Mouse (Mus musculus) right cerebral cortex, postnatal 36 days (tissue): ENCODE measurements around the gene Tbck.

Source experiments
- DNase-seq, 2 experiments: peaks; one replicate each; pipeline ENCODE4 v3.0.0; 2022; ENCODE audit warnings: low spot score in 2 of 2, mixed read lengths in 1 of 2

Gene Tbck

DNA sequence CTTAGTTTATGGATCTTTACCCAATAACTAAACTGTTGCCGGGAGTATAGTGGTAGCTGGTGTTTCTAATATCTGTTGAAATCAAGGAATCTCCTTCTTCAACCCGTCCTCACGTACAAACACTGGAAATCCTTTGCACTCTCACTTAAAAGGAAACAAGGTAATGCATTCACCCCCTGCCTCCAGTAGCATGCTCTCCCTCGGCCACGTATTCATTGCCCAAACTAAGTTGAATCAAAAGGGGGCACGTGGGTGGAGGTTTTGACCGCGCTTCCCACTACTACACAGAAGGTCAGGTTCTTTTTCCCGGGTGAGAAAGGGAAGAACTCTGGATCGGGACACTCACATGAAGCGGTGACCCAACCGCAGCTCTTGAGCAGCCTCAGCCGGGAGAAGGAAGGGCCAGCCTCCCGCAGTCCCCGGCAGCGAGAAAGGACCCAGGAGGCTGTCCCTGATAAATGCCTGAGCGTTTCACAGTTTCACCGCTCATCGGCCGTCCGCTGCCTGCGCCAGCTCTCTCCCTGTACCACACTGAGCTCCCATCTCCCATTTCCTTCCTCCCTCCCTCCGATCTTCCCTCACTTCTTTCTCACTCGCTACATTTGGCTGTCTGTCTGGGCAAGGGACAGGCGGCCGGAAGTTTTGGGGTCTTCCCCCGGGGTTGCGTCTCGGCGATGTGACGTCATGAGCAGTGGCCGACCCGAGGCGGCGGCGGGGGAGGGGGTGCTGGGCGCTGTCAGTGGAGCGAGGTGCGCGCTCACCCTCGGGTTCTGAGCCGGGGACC, at the start of gene Tbck:
Gene Tbck, plus strand, starts transcription at position 698 of the 784 bp plus-strand sequence.
- peak; percentile 86 to 89 for DNase-seq

DNA sequence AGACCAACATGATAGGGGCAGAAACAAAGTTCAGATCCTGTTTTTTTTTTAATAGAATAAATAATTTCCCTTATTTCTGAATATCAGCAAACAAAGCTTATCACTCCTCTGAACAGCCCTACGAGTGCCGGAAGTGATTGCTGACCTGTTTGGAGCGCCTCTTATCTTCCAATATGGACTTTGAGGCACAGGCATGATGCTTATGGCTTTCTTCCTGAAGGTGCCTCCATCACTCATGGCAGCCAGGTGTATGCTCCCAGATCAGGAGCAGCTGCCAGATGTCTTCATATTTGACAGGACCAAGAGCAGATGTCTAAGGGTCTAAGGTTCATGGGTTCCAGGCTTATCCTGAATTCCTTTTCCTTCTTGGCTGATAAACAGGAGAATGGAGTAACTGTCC, 46.9 kb upstream of the Tbck start:
- DNase-seq, result no peak

DNA sequence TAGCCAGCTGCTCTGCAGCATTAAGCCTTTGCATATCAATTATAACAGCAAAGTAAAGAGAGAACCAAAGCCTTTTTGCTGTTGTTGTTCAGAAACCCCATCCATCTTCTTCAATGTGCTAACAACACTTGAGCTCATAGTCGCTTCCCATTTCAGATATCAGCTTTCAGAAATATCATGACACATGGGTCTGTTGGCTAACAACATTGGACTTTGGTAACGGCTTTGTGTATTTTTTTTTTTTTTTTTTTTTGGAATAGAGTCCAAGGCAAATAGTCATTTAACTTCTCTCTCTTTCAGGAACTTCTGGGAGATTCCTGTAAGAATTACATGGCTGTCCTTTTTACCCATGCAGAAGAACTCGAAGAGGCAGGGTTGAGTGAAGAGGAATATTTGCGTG, 39.9 kb upstream of the Tbck start:
- no peak for DNase-seq

DNA sequence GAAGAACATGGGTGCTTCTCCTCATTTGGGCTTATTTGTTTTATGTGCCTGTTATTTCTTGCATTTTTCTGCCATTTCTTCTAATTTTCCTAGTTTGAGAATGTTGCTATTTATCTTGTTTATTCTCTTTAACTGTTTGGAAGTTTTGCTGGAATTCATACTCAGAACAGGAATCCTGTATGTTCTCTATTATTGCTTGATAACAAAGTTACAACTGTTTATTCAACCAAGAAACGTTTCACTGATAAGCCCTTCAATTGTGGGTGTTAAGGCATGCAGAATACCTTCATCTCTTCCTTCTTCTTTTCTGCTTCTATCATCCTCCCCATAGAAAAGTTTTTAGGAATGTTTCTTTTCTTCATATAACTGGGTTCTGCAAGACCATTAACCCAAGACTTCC, 37.1 kb upstream of the Tbck start:
- DNase-seq, result no peak

DNA sequence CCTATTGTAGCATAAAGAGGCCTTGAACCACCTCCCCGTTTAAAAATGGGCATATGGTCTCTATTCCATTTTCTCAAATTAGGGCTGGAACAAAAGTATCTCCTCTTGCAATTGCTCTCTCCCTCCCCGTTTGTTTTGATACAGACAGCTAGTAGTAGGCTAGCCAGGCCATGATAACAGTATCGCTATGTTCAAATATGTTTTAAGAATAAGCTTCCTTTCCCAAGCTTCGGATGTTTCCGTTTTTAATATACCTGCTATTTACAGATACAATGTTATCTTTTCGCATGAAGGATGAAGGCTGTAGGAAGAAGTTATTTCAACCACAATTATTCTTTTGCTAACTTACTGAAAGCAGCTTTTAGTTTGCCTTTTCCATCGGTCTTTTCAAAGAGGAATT, 34.6 kb upstream of the Tbck start:
- no peak for DNase-seq

DNA sequence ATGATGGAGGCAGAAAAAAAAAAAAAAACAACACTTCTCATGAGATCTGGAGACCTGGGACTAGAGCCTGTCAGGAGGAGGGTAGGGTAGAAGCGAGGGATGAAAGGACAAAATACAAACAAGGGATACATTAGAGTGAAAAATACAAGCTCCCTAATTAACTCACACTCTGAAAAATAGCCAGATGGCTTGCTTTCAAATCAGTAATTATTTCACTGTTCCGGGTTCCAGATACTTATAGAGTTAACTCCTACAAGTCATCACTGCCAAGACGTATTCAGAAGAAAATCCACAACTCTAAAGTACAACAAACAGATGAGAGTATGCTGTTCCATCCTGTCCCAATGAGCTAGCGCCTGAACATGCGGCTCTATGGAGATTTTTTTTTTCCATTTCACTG, 33.8 kb upstream of the Tbck start:
- no peak for DNase-seq

DNA sequence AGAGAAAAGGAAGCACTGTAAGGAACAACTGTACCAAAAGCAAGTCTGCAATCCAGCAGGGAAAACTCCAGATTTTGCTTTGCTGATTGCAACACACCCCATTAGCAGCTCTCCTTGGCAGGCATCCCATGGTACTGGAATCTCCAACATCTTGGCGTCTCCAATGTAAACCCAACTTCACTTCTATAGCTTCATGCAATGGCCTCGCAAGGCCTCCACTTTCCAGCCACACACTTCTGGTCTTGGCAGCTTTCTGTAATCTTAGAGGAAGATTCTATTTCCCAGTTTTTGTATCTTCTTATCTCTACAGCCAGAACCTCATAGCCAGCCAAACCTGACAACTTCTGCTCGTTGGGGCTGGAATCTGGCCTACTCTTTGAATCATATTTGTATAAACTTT, 32.2 kb upstream of the Tbck start:
- no peak for DNase-seq

DNA sequence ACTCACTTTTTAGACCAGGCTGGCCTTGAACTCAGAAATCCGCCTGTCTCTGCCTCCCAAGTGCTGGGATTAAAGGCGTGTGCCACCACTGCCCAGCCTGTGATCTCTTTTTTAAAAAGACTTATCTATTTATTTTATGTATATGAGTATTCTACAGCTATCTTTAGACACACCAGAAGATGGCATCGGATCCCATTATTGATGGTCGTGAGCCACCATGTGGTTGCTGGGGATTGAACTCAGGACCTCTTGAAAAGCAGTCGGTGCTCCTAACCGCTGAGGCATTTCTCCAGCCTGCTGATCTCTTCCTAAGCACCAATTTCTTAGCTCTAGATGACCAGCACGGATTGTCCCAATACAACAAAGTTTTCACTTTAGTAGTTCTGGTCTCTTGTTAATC, 30.0 kb upstream of the Tbck start:
- no peak for DNase-seq

DNA sequence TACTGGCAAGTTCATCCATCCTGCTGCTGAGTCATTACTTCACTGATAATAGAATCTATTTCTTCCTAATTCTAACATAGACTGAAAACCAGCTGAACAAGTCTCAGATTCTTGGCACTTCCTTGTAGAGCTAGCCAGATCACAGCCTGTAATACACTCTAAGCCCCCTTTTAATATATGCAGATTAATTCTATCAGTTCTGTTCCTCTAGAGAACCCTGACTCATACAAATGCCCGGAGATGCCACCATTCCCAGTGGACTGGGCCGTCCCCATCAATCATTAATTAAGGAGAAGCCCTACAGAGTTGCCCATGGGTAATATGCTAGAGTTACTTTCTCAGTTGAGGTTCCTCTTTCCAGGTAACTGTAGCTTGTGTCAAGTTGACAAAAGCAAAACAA, 28.0 kb upstream of the Tbck start:
- no peak for DNase-seq

DNA sequence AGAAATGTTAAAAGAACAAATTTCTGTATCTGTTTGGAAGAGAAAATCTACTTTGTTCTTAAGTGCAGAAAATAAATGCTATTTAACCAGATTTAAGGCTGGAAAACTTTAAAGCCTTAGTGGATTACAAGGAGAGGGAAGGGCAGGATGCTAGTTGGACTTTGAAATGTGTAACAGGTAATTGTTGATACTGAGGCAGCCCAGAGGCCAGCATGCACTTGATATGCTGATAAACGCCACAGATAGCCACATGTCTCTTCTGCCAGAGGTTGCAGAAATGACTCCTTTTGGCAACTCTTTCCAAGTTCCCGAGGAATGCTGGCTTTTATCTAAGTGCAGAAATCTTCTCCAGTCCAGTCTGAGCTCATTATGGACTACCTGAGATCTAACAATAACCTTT, 6.5 kb upstream of the Tbck start:
- no peak for DNase-seq

DNA sequence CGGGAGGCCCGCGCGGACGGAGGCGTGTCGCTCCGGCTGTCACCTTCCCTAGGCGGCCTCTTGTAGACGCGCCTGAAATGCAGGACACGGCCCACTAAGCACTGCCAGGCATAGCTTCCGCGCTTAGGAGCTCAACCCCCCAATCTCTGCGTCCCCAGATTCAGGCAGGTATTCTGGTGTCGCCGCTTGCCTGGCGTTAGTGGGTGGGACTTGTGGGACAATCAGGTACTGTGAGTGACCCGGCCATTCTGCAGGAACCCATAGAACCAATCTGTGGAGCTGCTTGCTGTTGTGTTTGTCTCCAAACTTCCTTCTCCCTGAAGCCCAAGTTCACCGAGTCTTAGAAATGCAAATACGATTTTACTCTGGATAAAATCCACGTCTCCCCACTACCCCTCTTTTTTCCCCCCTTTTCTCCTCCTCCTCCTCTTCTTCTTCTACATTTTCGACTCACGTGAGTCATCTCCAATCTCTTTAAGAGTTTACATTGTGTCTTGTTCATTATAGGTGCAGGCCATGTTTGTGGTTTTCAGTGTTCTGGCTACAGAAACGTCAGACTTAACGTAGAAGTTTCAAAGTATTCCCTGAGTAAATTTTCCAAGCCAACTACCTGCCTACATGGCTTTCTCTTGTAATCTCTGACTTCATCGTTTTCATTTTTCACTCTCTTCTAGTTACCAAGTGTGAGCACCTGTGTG, 436 bp downstream of the Tbck start, which contains the start of gene Aimp1:
Gene Aimp1, minus strand, starts transcription at position 140 of the 698 bp plus-strand sequence.
- no peak for DNase-seq

DNA sequence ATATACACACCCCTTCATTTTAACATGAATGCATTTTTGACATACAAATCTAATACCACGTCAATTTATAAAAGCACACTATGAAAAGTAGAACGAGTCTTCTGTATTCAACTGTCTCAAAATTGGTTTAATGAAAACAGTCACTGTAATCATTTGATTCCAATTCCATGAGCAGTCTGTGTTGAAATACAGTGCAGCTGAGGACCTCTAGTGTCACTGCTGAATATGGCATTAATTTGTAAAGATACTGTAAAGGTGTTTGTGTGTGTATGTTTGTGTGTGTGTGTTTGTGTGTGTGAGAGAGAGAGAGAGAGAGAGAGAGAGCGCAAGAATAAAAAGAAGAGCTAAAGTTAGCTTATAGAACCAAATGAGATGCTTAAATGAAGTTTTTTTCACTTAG, 17.4 kb downstream of the Tbck start:
- no peak for DNase-seq

DNA sequence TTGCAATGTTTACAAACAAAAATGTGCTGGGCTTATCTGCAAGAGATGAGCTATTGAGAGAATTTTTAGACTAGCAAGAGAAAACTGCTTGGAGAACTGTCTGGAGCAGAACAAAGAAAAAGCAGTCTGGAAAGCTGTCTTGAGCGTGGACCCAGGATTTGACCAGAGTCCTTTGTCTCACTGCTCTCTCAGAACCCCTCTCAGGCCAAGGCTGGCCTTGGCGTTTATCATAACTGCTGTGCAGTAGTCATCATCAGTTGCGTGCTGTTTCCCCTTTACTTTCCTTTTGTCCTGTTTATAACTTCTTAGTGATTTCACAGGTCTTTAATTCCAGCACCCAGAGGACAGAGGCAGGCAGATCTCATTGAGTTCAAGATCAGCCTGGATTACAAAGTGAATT, 20.3 kb downstream of the Tbck start:
- no peak for DNase-seq

DNA sequence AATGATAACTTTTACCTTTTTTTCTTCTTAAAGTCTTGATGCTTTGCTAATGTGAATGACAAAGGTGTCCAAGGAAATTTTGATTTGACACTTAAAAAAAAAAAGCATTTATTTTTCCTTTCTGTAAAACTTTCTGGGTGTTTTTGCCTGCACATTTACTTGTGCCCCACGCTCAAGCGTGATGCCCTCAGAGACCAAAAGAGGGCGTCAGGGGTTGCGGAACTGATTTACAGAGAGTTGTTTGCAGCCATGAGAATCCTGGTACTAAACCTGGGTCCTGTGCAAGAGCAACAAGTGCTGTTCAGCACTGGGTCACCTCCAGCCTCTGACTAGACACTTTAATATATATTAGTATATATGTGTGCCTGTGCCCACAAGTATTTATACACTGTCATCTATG, 23.0 kb downstream of the Tbck start:
- no peak for DNase-seq

DNA sequence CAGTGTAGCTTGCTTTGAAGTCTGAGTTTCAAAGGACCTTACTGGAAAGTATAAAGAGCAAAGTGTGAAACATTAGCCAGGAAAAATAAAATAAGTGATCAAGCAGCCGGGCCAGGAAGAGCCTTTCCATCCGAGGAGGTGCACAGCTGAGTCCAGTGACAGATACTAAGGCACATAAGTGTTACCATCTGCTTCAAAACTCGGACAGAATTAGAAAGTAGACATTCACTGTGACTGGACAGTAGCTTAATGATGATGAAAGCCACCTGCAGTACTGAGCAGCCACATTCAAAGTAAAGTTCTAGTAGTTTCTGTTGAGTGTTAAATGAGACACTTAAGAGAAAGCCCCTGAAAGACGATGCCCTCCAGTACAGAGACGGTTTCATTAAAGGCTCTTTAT, 30.0 kb downstream of the Tbck start:
- no peak for DNase-seq

DNA sequence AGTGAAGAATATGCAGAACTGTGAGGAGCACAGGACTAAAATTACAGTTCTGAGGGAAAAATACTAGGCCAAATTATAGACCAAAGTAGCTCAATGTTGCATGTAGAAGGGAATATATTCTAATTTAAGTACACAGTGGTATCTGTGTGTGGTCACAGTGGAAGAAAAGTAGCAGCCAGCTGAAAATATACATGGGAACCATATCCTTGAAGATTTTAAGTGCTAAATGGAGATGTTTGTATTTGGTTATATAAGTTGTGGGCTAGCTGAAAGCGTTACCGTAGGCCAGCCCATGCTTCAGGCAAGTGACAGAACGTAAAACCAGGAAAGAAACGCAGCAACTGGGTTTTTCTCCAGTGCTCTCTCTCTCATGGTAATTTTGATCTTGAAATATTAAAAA, 33.4 kb downstream of the Tbck start:
- DNase-seq, result no peak

DNA sequence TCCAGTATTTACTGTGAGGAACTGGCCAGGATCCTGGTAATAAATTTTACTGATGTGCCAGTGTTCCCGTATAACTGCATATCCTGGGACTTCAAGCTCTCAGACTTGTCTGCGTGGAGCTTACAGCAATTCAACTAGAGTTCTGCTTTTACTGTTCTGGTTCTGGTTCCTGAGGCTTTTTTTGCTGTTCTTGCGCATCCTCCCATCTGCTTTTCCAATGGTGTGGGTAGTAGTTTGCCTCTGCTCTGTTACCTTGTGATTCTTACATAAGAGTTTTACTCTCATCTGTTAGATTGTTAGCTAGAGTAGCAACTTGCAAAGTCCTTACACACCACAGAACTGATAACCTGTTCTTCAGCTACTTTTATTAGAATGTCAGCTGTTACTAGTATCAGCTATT, 40.4 kb downstream of the Tbck start:
- DNase-seq, result peak in 1 of 2 experiments; percentile 59

DNA sequence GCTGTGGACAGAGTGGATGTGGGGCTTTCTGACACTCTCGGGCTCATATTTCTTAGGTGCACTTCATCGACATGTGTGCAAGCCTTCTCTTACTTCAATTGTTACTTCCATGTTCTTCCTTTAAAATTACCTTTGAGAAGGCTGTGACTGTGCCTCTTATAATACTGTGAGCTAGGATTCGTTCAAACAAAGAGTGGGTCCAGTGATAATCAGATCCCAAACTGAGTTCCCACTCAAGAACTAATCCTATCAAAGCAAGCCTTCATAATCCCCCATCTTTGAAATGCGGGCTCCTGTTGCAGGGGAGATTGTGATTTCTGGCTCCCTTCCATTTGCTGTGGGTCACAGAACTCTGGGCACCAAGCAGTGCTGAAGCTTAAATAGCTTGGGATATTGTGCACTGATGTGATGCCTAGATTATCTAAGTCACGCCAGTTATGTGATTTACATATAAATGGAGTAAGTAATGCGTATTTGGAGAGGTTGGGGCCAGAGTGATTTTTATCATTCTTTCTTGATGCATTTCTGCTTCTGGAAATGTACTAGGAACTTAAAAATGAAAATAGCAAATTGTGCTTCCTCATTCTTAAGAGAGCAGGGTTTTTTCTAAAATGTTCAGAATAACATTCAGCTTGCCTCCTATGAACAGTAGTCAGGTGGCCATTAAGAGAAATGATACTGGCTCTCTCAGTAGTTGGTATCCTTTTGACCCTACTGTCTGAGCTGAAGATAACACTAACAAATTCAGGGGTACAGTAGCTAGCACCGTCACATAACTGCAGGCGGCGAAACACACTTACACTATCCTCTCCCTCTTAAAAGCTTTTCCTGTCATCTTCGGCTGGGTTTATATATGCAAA, 60.6 kb downstream of the Tbck start:
- DNase-seq, result no peak

DNA sequence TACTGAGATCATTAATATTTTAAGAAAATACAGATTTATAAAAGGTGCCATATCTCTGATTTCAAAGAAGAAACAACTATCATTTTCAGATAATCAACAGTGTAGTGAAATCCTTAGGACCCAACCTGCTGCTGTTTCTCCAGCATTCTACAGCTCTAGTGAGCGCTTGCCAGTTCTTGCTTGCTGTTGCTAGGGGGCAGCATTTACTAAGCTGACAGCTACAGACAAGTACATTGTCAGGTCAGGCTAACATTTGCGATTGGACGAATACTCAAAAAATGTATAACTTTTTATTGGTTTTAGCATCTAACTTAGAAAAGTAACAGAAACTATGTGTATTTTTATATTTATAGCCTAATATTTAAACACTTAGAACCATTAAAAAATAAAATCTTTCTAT, 63.1 kb downstream of the Tbck start:
- peak; percentile 39 to 59 for DNase-seq

DNA sequence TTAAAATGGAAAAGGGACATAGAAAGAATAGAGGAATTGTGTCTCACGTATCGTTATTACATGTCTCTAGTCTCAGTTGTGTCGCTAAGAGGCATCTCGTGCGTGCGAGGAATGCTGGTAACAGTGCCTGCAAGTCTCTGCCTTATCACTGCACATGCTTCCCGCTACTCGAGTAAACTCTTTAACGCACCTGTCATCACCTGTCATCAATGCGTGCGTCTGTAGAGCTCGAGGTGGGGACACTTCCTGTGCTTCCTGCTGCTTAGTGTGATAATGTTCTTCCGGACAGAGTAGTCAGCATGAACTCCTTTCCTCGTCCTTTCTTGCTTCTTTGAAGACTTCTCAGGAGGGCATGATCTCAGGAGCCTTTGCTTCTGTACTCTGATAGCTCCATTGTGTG, 63.8 kb downstream of the Tbck start:
- no peak for DNase-seq

DNA sequence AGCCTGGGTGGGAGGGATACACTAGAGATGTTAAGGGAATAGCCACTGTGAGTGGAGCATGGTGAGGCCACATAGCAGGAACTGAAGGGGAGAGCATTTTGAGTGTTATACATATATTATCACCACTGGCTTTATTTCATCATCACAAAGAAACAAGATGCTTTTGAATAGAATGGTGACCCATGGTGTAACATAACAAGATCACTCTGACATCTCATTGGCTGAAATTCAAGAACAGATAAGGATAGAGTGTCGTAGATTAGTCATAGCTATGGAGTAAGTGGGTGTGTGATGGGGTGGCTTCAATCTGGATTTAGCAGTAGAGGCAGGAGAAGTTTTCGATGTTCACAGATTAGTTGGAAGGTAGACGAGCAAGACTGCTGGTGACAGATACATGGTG, 64.8 kb downstream of the Tbck start:
- DNase-seq, result no peak

DNA sequence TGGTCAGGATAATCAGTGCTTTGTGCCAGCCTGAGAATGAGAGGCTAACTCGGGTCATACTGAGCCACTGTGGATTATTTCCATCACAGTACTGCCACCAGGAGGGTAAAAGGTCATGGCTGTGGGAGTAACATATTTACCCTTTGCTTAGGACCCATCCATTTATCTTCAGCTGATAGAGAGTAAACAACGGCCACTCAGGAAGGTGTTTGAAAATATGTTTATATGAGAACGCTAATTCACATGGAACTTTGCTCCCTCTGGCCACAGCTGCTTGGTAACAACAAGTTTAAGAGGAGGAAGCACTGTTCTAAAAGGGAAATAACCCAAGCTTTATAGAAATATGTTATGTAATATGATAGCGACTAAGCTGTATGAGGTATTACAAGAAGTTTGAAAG, 68.8 kb downstream of the Tbck start:
- no peak for DNase-seq

DNA sequence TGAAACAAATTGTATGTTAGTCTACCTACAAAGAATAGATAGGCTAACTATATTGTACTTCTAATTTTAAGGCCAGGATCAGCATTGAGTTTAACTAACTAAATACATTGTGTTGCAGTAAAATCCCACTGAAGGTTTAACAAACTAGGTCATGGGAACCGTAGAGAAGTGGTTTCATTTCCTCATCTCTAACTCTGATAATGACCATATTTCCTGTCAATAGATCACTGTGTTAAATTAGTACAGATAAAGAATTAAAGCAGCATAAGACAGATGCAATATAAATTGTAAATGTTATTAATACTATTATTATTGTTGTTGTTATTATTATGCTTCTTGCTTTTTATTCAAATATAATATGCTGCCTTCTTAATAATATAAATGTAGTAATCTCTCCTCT, 72.3 kb downstream of the Tbck start:
- DNase-seq, result no peak
